Mouse (Mus musculus) MEL (cell line): ENCODE measurements around the gene Ptbp1. TPM values are rescaled to one million over a fixed set of nuclear protein-coding genes. Genes with fewer than 3 reads are reported as not detected.

Experiments
- DNase-seq: peaks from one replicate; pipeline ENCODE4 v3.0.0; 2011; ENCODE audit warnings: low read depth, low spot score
- H3K27ac ChIP-seq: 2 replicates; pipeline ENCODE4 v1.5.1; 2012; ENCODE audit warnings: low read depth, mild to moderate bottlenecking, control low read depth, low read length, moderate library complexity; ENCODE audit not compliant: control insufficient read depth
- H3K27me3 ChIP-seq, 2 experiments: fragments of 150-350 bp in 1 of 2; sonication (generic) in 1 of 2; 2 replicates each; pipeline ENCODE4 v1.6.1; 2012; ENCODE audit warnings: low read length in 2 of 2, mild to moderate bottlenecking in 2 of 2, improper control_type of control experiment in 1 of 2, moderate library complexity in 1 of 2; ENCODE audit not compliant: insufficient read depth in 2 of 2, control insufficient read depth in 1 of 2
- H3K36me3 ChIP-seq, 2 experiments: 2 replicates each; pipeline ENCODE4 v1.6.1; 2012 to 2014; ENCODE audit warnings: low read length in 2 of 2, improper control_type of control experiment in 1 of 2, inconsistent platforms in 1 of 2, mild to moderate bottlenecking in 1 of 2; ENCODE audit not compliant: insufficient read depth in 2 of 2, control insufficient read depth in 1 of 2
- H3K4me1 ChIP-seq, 2 experiments: fragments of 150-350 bp in 1 of 2; sonication (generic) in 1 of 2; 2 replicates each; pipeline ENCODE4 v1.6.1; 2012; ENCODE audit warnings: low read length in 2 of 2, improper control_type of control experiment in 1 of 2, mild to moderate bottlenecking in 1 of 2; ENCODE audit not compliant: insufficient read depth in 2 of 2, control insufficient read depth in 1 of 2
- H3K4me3 ChIP-seq, 2 experiments: fragments of 150-350 bp in 1 of 2; sonication (generic) in 1 of 2; 2 replicates each; pipeline ENCODE4 v1.5.1; 2012; ENCODE audit warnings: low read depth in 2 of 2, low read length in 2 of 2, mild to moderate bottlenecking in 2 of 2, moderate library complexity in 2 of 2, control low read depth in 1 of 2, improper control_type of control experiment in 1 of 2; ENCODE audit not compliant: control insufficient read depth in 1 of 2, insufficient read depth in 1 of 2
- H3K79me2 ChIP-seq: 2 replicates; pipeline ENCODE4 v1.6.1; 2012; ENCODE audit warnings: mild to moderate bottlenecking, low read length, moderate library complexity; ENCODE audit not compliant: control insufficient read depth, poor library complexity, insufficient read depth
- H3K9ac ChIP-seq: 2 replicates; pipeline ENCODE4 v1.6.1; 2012; ENCODE audit warnings: low read depth, mild to moderate bottlenecking, control low read depth, low read length, moderate library complexity; ENCODE audit not compliant: control insufficient read depth, poor library complexity, severe bottlenecking
- H3K9me3 ChIP-seq: fragments of 150-350 bp; sonication (generic); replicated peaks from 2 replicates; pipeline ENCODE4 v1.6.1; 2012; ENCODE audit warnings: mild to moderate bottlenecking, low read length, improper control_type of control experiment, moderate library complexity; ENCODE audit not compliant: insufficient read depth
- BHLHE40 ChIP-seq: IDR thresholded peaks from 2 replicates; pipeline ENCODE4 v1.6.1; 2012; ENCODE audit warnings: low read depth, mild to moderate bottlenecking, inconsistent platforms, low read length, improper control_type of control experiment, borderline replicate concordance
- CHD1 ChIP-seq: IDR thresholded peaks from 2 replicates; pipeline ENCODE4 v1.6.1; 2012; ENCODE audit warnings: low read depth, mild to moderate bottlenecking, inconsistent platforms, low read length, improper control_type of control experiment
- CTCF ChIP-seq, 3 experiments: IDR thresholded peaks in 2 of 3; conservative IDR thresholded peaks in 1 of 3; 2 replicates each; pipeline ENCODE4 v1.5.1; 2011 to 2012; ENCODE audit warnings: low read length in 3 of 3, low read depth in 2 of 3, mild to moderate bottlenecking in 2 of 3, improper control_type of control experiment in 1 of 3, inconsistent platforms in 1 of 3, mixed read lengths in 1 of 3, moderate library complexity in 1 of 3; ENCODE audit not compliant: control insufficient read depth in 1 of 3, insufficient read depth in 1 of 3, poor library complexity in 1 of 3, severe bottlenecking in 1 of 3
- E2F4 ChIP-seq: IDR thresholded peaks from 2 replicates; pipeline ENCODE4 v1.6.1; 2011; ENCODE audit warnings: low read depth, low read length, improper control_type of control experiment, borderline replicate concordance
- ELF1 ChIP-seq: IDR thresholded peaks from 2 replicates; pipeline ENCODE4 v1.6.1; 2014; ENCODE audit warnings: low read depth, mild to moderate bottlenecking, inconsistent platforms, low read length, improper control_type of control experiment, moderate library complexity
- ETS1 ChIP-seq: IDR thresholded peaks from 2 replicates; pipeline ENCODE4 v1.6.1; 2012; ENCODE audit warnings: low read depth, mild to moderate bottlenecking, inconsistent platforms, low read length, improper control_type of control experiment, moderate library complexity
- GATA1 ChIP-seq: IDR thresholded peaks from 2 replicates; pipeline ENCODE4 v1.6.1; 2011; ENCODE audit warnings: low read depth, low read length, improper control_type of control experiment
- KAT2A ChIP-seq: conservative IDR thresholded peaks from 2 replicates; pipeline ENCODE4 v1.6.1; 2012; ENCODE audit warnings: low read depth, low read length, improper control_type of control experiment, inconsistent platforms
- MAX ChIP-seq: IDR thresholded peaks from 2 replicates; pipeline ENCODE4 v1.6.1; 2011; ENCODE audit warnings: low read length, improper control_type of control experiment
- MAZ ChIP-seq: IDR thresholded peaks from 2 replicates; pipeline ENCODE4 v1.6.1; 2012; ENCODE audit warnings: low read depth, mild to moderate bottlenecking, inconsistent platforms, low read length, improper control_type of control experiment
- MEF2A ChIP-seq: IDR thresholded peaks from 2 replicates; pipeline ENCODE4 v1.6.1; 2014; ENCODE audit warnings: low read depth, mild to moderate bottlenecking, inconsistent platforms, low read length, improper control_type of control experiment; ENCODE audit not compliant: poor library complexity, insufficient replicate concordance, severe bottlenecking; ENCODE audit errors: extremely low read depth
- MXI1 ChIP-seq: IDR thresholded peaks from 2 replicates; pipeline ENCODE4 v1.6.1; 2011; ENCODE audit warnings: mild to moderate bottlenecking, low read depth, low read length, improper control_type of control experiment
- MYC ChIP-seq: IDR thresholded peaks from 2 replicates; pipeline ENCODE4 v1.6.1; 2011; ENCODE audit warnings: low read depth, mild to moderate bottlenecking, low read length, improper control_type of control experiment, moderate library complexity
- POLR2A ChIP-seq, 2 experiments: IDR thresholded peaks; 2 replicates each; pipeline ENCODE4 v1.6.1; 2011 to 2012; ENCODE audit warnings: low read length in 2 of 2, mild to moderate bottlenecking in 2 of 2, control low read depth in 1 of 2, improper control_type of control experiment in 1 of 2, low read depth in 1 of 2, moderate library complexity in 1 of 2; ENCODE audit not compliant: control insufficient read depth in 1 of 2, insufficient read depth in 1 of 2, poor library complexity in 1 of 2
- POLR2AphosphoS2 ChIP-seq: IDR thresholded peaks from 2 replicates; pipeline ENCODE4 v1.6.1; 2011; ENCODE audit warnings: low read length, improper control_type of control experiment
- RAD21 ChIP-seq: IDR thresholded peaks from 2 replicates; pipeline ENCODE4 v1.6.1; 2011; ENCODE audit warnings: mild to moderate bottlenecking, low read depth, low read length, improper control_type of control experiment
- SMC3 ChIP-seq: IDR thresholded peaks from 2 replicates; pipeline ENCODE4 v1.6.1; 2011; ENCODE audit warnings: low read depth, low read length, improper control_type of control experiment
- TAL1 ChIP-seq: IDR thresholded peaks from 2 replicates; pipeline ENCODE4 v1.6.1; 2012; ENCODE audit warnings: mild to moderate bottlenecking, inconsistent platforms, low read length, moderate library complexity, mixed read lengths
- TBP ChIP-seq: IDR thresholded peaks from 2 replicates; pipeline ENCODE4 v1.8.0; 2011; ENCODE audit warnings: low read depth, low read length, improper control_type of control experiment
- UBTF ChIP-seq: IDR thresholded peaks from 2 replicates; pipeline ENCODE4 v1.6.1; 2012; ENCODE audit warnings: low read depth, mild to moderate bottlenecking, inconsistent platforms, low read length, improper control_type of control experiment, moderate library complexity, borderline replicate concordance; ENCODE audit not compliant: insufficient read depth
- USF1 ChIP-seq: IDR thresholded peaks from 2 replicates; pipeline ENCODE4 v1.6.1; 2014; ENCODE audit warnings: low read depth, mild to moderate bottlenecking, inconsistent platforms, low read length, improper control_type of control experiment, moderate library complexity
- USF2 ChIP-seq, 2 experiments: IDR thresholded peaks; 2 replicates each; pipeline ENCODE4 v1.6.1; 2011 to 2012; ENCODE audit warnings: improper control_type of control experiment in 2 of 2, low read length in 2 of 2, borderline replicate concordance in 1 of 2, inconsistent platforms in 1 of 2, low read depth in 1 of 2, mild to moderate bottlenecking in 1 of 2; ENCODE audit not compliant: insufficient read depth in 1 of 2
- ZC3H11A ChIP-seq: IDR thresholded peaks from 2 replicates; pipeline ENCODE4 v1.6.1; 2012; ENCODE audit warnings: low read depth, mild to moderate bottlenecking, inconsistent platforms, low read length, improper control_type of control experiment
- ZKSCAN1 ChIP-seq: IDR thresholded peaks from 2 replicates; pipeline ENCODE4 v1.6.1; 2012; ENCODE audit warnings: low read depth, mild to moderate bottlenecking, inconsistent platforms, low read length, improper control_type of control experiment, moderate library complexity
- polyA plus RNA-seq, 2 experiments: library from polyadenylated mRNA; stranded (reverse) in 1 of 2; unstranded in 1 of 2; fragments of >175 nt in 1 of 2; fragments of >200 nt in 1 of 2; gene quantifications; 2 replicates each; pipeline versions ENCODE4 v1.2.1 to v1.2.4; 2012; ENCODE audit warnings: low replicate concordance in 2 of 2, low read depth in 1 of 2; ENCODE audit not compliant: insufficient read length in 2 of 2, insufficient read depth in 1 of 2, missing spikeins in 1 of 2
- total RNA-seq: library from RNA; depleted of rRNA; stranded (reverse); fragments of 300-350 nt; gene quantifications from 2 replicates; pipeline ENCODE4 v1.2.3, GENCODE M21; 2012

Ptbp1 gene
- total and polyA plus RNA-seq, 3 experiments, result 301 to 837 (median 329) TPM

- Histone ChIP-seq H3K79me2 (no peaks in the 10 kb centered on the region; the same call in 1 of the 2 replicates), H3K27me3 (no peaks in the 10 kb centered on the region), H3K36me3 (peaks cover 0 to 12% of the 10 kb centered on the region in 2 experiments; a peak in 2 of 4 replicates), H3K4me1 (no peaks in the 10 kb centered on the region), H3K9ac (no peak overlapping the region), H3K9me3 (no peaks in the 10 kb centered on the region), H3K4me3 (no peak overlapping the region), H3K27ac (no peak overlapping the region)
- no peak for DNase-seq
- TF ChIP-seq POLR2AphosphoS2, result peak; percentile 98
- no peak for TF ChIP-seq MXI1
Observed at GRCm38 (mm10) chr10:79865189-79865601, 11.0 kb downstream of the Ptbp1 start.

- TF ChIP-seq CTCF (IDR thresholded peaks at IDR 0.05 in 2 of 3, conservative IDR thresholded peaks at IDR 0.05 in 1 of 3; ENCODE audit: control insufficient read depth in 1 of 3, insufficient read depth in 1 of 3, low read depth in 2 of 3, low read length in 3 of 3, poor library complexity in 1 of 3, severe bottlenecking in 1 of 3) (peak; percentile 29 to 40 (median 34)), UBTF (no peak), POLR2A (IDR thresholded peaks at IDR 0.05; ENCODE audit: control insufficient read depth in 1 of 2, insufficient read depth in 1 of 2, low read depth in 1 of 2, low read length in 2 of 2, poor library complexity in 1 of 2) (0 out of 4 replicates have a peak, but pooled peaks of 1 of the 2 experiments have one; percentile 10), ELF1 (no peak), MAX (no peak), RAD21 (peak; percentile 34), SMC3 (peak; percentile 44)
- Histone ChIP-seq H3K79me2 (no peaks in the 10 kb centered on the region; the same call in 1 of the 2 replicates), H3K36me3 (peaks cover 0 to 9% of the 10 kb centered on the region in 2 experiments; a peak in 2 of 4 replicates), H3K4me1 (no peaks in the 10 kb centered on the region), H3K9ac (no peak overlapping the region), H3K27ac (no peak overlapping the region), H3K27me3 (no peaks in the 10 kb centered on the region), H3K4me3 (no peak overlapping the region), H3K9me3 (no peaks in the 10 kb centered on the region)
- no peak for DNase-seq
Observed at GRCm38 (mm10) chr10:79865801-79866295, 11.6 kb downstream of the Ptbp1 start.

GRCm38 (mm10) chr10:79866601-79867000 lies 12.4 kb downstream of the Ptbp1 start:
- no peak for TF ChIP-seq UBTF
- TF ChIP-seq GATA1, result no peak
- no peak for TF ChIP-seq ETS1
- TF ChIP-seq TBP, result no peak
- no peak for TF ChIP-seq TAL1
- no peak for TF ChIP-seq USF1
- no peak for TF ChIP-seq KAT2A
- no peak for TF ChIP-seq MEF2A
- TF ChIP-seq CTCF (IDR thresholded peaks at IDR 0.05 in 2 of 3, conservative IDR thresholded peaks at IDR 0.05 in 1 of 3; ENCODE audit: control insufficient read depth in 1 of 3, insufficient read depth in 1 of 3, low read depth in 2 of 3, low read length in 3 of 3, poor library complexity in 1 of 3, severe bottlenecking in 1 of 3), result no peak
- no peak for TF ChIP-seq BHLHE40
- TF ChIP-seq MXI1, result no peak
- TF ChIP-seq USF2 (IDR thresholded peaks at IDR 0.05; ENCODE audit: borderline replicate concordance in 1 of 2, insufficient read depth in 1 of 2, low read depth in 1 of 2, low read length in 2 of 2), result no peak
- TF ChIP-seq ZC3H11A, result no peak
- no peak for TF ChIP-seq CHD1
- no peak for TF ChIP-seq SMC3
- TF ChIP-seq RAD21, result no peak
- TF ChIP-seq E2F4, result no peak
- no peak for TF ChIP-seq MAZ
- TF ChIP-seq ZKSCAN1, result no peak
- TF ChIP-seq MYC, result no peak
- no peaks in the 10 kb centered on the region for H3K9me3 ChIP-seq
- no peaks in the 10 kb centered on the region for H3K27me3 ChIP-seq
- peaks cover 0 to 6% of the 10 kb centered on the region in 2 experiments; a peak in 2 of 4 replicates for H3K36me3 ChIP-seq
- no peaks in the 10 kb centered on the region for H3K4me1 ChIP-seq
- no peak overlapping the region for H3K4me3 ChIP-seq
- H3K27ac ChIP-seq, result no peak overlapping the region
- no peaks in the 10 kb centered on the region; the same call in 1 of the 2 replicates for H3K79me2 ChIP-seq
- no peak overlapping the region for H3K9ac ChIP-seq
- no peak for DNase-seq
